Mouse (Mus musculus) hindbrain, embryonic 11.5 days (tissue): Measurements from ENCODE around the gene Klhl8. TPM values are rescaled to one million over a fixed set of nuclear protein-coding genes. Genes with fewer than 3 reads are reported as not detected.
A peak's percentile ranks its signal among the peaks of the same experiment; 100 is the strongest.

Experiments used
- ATAC-seq: fragments of 200-750 bp; cut with Nextera tagmentation; 2 replicates; pipeline ENCODE4 v1.8.0; 2017; ENCODE audit warnings: mild to moderate bottlenecking, moderate TSS enrichment, moderate library complexity; ENCODE audit not compliant: low FRiP score
- DNase-seq: peaks from one replicate; pipeline ENCODE4 v3.0.0-alpha.2; 2015; ENCODE audit warnings: low spot score
- H3K27ac ChIP-seq: fragments of 300-500 bp; sonication (generic); 2 replicates; pipeline ENCODE4 v1.5.1; 2014; ENCODE audit warnings: mild to moderate bottlenecking, low read depth, low read length
- H3K27me3 ChIP-seq: fragments of 300-500 bp; sonication (generic); 2 replicates; pipeline ENCODE4 v1.6.1; 2014; ENCODE audit warnings: mild to moderate bottlenecking, low read length, moderate library complexity, mixed read lengths; ENCODE audit not compliant: control insufficient read depth, insufficient read depth
- H3K36me3 ChIP-seq: fragments of 300-500 bp; sonication (generic); 2 replicates; pipeline ENCODE4 v1.6.1; 2014; ENCODE audit warnings: mild to moderate bottlenecking, low read length, moderate library complexity, mixed read lengths; ENCODE audit not compliant: control insufficient read depth, insufficient read depth
- H3K4me1 ChIP-seq: fragments of 300-500 bp; sonication (generic); replicated peaks from 2 replicates; pipeline ENCODE4 v1.6.1; 2014; ENCODE audit warnings: low read length, mixed read lengths; ENCODE audit not compliant: control insufficient read depth, insufficient read depth
- H3K4me2 ChIP-seq: fragments of 300-500 bp; sonication (generic); replicated peaks from 2 replicates; pipeline ENCODE4 v1.6.1; 2014; ENCODE audit warnings: mild to moderate bottlenecking, low read depth, low read length
- H3K4me3 ChIP-seq: fragments of 300-500 bp; sonication (generic); 2 replicates; pipeline ENCODE4 v1.5.1; 2014; ENCODE audit warnings: low read depth, low read length
- H3K9ac ChIP-seq: fragments of 300-500 bp; sonication (generic); 2 replicates; pipeline ENCODE4 v1.6.1; 2014; ENCODE audit warnings: low read depth, low read length
- H3K9me3 ChIP-seq: fragments of 300-500 bp; sonication (generic); 2 replicates; pipeline ENCODE4 v1.6.1; 2016; ENCODE audit warnings: low read length; ENCODE audit not compliant: control insufficient read depth
- WGBS: fragments of 180-500 bp; shearing (Covaris S2); extraction: QIAGEN DNeasy Blood & Tissue Kit; methylation state at CpG from one replicate; pipeline ENCODE4 v1.1.7; 2014; 5-methylcytosine and 5-hydroxymethylcytosine counted together
- polyA plus RNA-seq: library from polyadenylated mRNA; unstranded; fragments of >200 nt; fragmentation: Nextera tagmentation; extraction: Ambion mirVana; gene quantifications from 2 replicates; pipeline ENCODE4 v1.2.1, GENCODE M21; 2014

Gene Klhl8
- polyA plus RNA-seq, 1 experiment from 2014 or later: 15.6 TPM

DNA sequence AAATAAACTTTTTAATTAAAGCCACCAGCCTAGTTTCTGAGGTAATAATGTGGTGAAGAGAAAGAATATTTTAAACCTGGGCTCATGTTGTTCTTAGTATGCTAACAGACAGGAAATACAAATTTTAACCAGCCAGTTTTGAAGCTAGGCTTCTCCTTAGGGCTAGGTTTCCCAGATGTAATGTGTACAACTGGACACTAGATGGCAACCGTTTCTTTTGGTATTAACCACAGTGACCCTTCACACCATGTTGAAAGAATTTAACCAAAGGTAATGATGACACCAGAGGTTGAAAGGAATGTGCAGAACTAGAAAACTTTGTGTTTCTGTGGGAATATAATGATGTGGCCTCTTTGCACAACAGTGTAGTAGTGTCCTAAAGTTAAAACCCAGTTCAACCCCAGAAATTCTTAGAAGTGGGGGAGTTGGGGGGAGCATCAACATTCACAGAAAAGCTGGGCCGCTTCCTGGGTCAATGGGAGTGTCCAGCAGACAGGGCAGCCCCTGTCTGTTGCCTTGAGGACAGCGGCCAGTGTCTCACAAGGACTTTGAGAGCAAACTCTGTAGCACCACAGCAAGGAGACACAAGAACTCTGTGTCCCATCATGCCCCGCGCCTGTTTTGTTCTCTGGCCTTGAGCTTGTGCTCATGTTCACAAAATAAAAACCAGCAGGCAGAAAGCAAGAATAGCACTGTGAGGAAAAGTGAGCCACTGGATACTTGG lies 54.6 kb downstream of the Klhl8 start:
- 67% methylated on average over 5 of the region's 5 CpGs for WGBS
- Histone ChIP-seq H3K36me3 (no peaks in the 10 kb centered on the region), H3K4me3 (no peak overlapping the region), H3K9me3 (no peaks in the 10 kb centered on the region), H3K4me2 (no peak overlapping the region), H3K9ac (no peak overlapping the region), H3K27me3 (no peaks in the 10 kb centered on the region), H3K27ac (no peak overlapping the region), H3K4me1 (0 out of 2 replicates have a peak, but pooled peaks cover 3% of the 10 kb centered on the region)
- DNase-seq (peak; percentile 78), ATAC-seq (peak; percentile 31; the same call in 1 of the 2 replicates)

- H3K9me3 ChIP-seq: no peaks in the 10 kb centered on the region
- 0 out of 2 replicates have a peak, but pooled peaks cover 3% of the 10 kb centered on the region for H3K4me1 ChIP-seq
- WGBS: 86% methylated on average over 14 of the region's 14 CpGs
- H3K27ac ChIP-seq: no peak overlapping the region
- no peaks in the 10 kb centered on the region for H3K36me3 ChIP-seq
- ATAC-seq: peak; percentile 55
- no peak overlapping the region for H3K9ac ChIP-seq
- H3K4me3 ChIP-seq: no peak overlapping the region
- DNase-seq: no peak
- no peaks in the 10 kb centered on the region for H3K27me3 ChIP-seq
- H3K4me2 ChIP-seq: no peak overlapping the region
Observed at GRCm38 (mm10) chr5:103855483-103856211, 55.4 kb downstream of the Klhl8 start.

DNA sequence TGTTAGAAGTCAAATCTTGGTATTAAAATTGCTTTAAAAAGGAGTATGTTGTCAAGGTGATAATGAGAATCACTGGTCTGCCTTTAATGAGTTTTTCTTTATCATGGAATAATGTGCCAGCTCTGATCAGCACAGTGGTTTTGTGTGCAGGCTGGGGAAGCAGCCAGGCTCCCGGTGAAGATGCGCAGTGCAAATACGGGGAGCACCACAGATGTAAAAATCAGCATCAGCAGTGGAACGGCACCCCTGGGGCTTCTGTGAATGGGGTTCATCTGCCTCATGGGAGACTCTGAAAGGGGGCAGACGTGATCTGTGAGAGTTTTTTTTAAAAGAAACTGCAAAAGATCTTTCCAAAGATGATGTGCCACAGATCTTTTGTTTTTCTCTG lies 56.3 kb downstream of the Klhl8 start:
- Histone ChIP-seq H3K36me3 (no peaks in the 10 kb centered on the region), H3K27me3 (no peaks in the 10 kb centered on the region), H3K4me2 (no peak overlapping the region), H3K4me3 (no peak overlapping the region), H3K4me1 (0 out of 2 replicates have a peak, but pooled peaks cover 3% of the 10 kb centered on the region), H3K27ac (no peak overlapping the region), H3K9ac (no peak overlapping the region), H3K9me3 (no peaks in the 10 kb centered on the region)
- ATAC-seq (no peak), DNase-seq (no peak)
- 69% methylated on average over 5 of the region's 5 CpGs for WGBS

- H3K27me3 ChIP-seq: no peaks in the 10 kb centered on the region
- no peak for DNase-seq
- no peak overlapping the region for H3K4me3 ChIP-seq
- H3K4me1 ChIP-seq: 0 out of 2 replicates have a peak, but pooled peaks cover 3% of the 10 kb centered on the region
- H3K9me3 ChIP-seq: no peaks in the 10 kb centered on the region
- H3K4me2 ChIP-seq: no peak overlapping the region
- H3K36me3 ChIP-seq: no peaks in the 10 kb centered on the region
- no peak for ATAC-seq
- no peak overlapping the region for H3K9ac ChIP-seq
- 77% methylated on average over 17 of the region's 17 CpGs for WGBS
- 0 out of 2 replicates have a peak overlapping the region, but pooled peaks have one; percentile 17 for H3K27ac ChIP-seq
Observed at GRCm38 (mm10) chr5:103854041-103854806, 56.8 kb downstream of the Klhl8 start.

- Histone ChIP-seq H3K36me3 (no peaks in the 10 kb centered on the region), H3K4me3 (no peak overlapping the region), H3K4me1 (0 out of 2 replicates have a peak, but pooled peaks cover 3% of the 10 kb centered on the region), H3K27me3 (no peaks in the 10 kb centered on the region), H3K9ac (no peak overlapping the region), H3K9me3 (no peaks in the 10 kb centered on the region), H3K27ac (no peak overlapping the region), H3K4me2 (no peak overlapping the region)
- WGBS: 89% methylated on average over 4 of the region's 4 CpGs
- ATAC-seq: no peak
- no peak for DNase-seq
Observed at GRCm38 (mm10) chr5:103852756-103853549, 58.1 kb downstream of the Klhl8 start.

DNA sequence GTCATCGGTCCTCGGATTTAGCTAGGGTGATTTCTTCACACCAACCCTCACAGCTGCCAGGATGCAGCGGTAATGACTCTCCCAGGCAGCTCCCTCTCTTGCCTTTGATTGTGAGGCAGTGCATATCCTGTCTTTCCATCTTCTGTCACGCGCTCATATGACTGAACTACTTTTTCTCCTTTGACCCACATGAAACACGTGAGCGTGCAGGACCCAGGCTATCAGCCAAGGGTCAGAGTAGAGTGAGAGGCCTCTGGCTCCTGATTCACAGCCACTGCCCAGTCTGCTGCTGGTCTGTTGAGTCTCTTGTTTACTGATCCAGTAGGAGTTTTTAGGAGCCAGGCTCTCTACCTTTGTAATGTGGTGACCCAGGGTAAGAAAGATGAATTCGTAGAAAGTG lies 62.5 kb downstream of the Klhl8 start:
- DNase-seq (no peak), ATAC-seq (no peak)
- Histone ChIP-seq H3K9ac (no peak overlapping the region), H3K4me1 (no peaks in the 10 kb centered on the region), H3K27me3 (no peaks in the 10 kb centered on the region), H3K9me3 (no peaks in the 10 kb centered on the region), H3K4me2 (no peak overlapping the region), H3K4me3 (no peak overlapping the region), H3K27ac (no peak overlapping the region), H3K36me3 (no peaks in the 10 kb centered on the region)
- 95% methylated on average over 8 of the region's 8 CpGs for WGBS

GRCm38 (mm10) chr5:103846609-103847008 lies 64.5 kb downstream of the Klhl8 start:
- ATAC-seq (no peak), DNase-seq (peak; percentile 23)
- no peak overlapping the region for H3K4me2 ChIP-seq
- no peak overlapping the region for H3K27ac ChIP-seq
- H3K9ac ChIP-seq: no peak overlapping the region
- H3K9me3 ChIP-seq: no peaks in the 10 kb centered on the region
- no peaks in the 10 kb centered on the region for H3K27me3 ChIP-seq
- WGBS: 52% methylated on average over 5 of the region's 5 CpGs
- H3K36me3 ChIP-seq: no peaks in the 10 kb centered on the region
- no peaks in the 10 kb centered on the region for H3K4me1 ChIP-seq
- no peak overlapping the region for H3K4me3 ChIP-seq

DNA sequence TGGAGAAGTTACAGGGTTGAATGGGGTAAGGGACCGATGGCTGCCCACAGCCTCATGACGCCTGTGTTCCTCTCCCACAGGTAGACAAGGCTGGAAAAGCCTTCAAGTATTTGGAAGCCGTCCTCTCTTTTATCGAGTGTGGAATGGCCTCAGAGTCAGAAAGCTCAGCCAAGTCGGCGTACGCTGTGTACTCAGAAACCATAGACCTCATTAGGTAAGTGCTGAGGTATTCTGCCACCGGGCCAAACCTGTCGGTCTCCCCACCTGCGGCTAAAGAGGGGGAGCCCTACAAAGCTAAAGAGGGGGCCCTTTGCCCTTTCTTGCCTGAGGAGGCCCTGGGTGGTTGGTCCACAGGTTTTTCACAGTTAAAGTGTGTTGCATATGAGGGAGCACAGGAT lies 64.9 kb downstream of the Klhl8 start:
- Histone ChIP-seq H3K36me3 (no peaks in the 10 kb centered on the region), H3K9me3 (no peaks in the 10 kb centered on the region), H3K4me1 (no peaks in the 10 kb centered on the region), H3K27ac (no peak overlapping the region), H3K9ac (no peak overlapping the region), H3K27me3 (no peaks in the 10 kb centered on the region), H3K4me2 (no peak overlapping the region), H3K4me3 (no peak overlapping the region)
- 84% methylated on average over 10 of the region's 10 CpGs for WGBS
- ATAC-seq (no peak), DNase-seq (no peak)
